Mouse (Mus musculus) embryonic fibroblast, embryonic 13.5 days (primary cell): ENCODE data around the gene Tmeff1.

Experiments
- CTCF ChIP-seq: IDR thresholded peaks from 2 replicates; pipeline ENCODE4 v1.5.1; 2011; ENCODE audit warnings: mild to moderate bottlenecking, control low read depth, low read length, moderate library complexity, borderline replicate concordance; ENCODE audit not compliant: insufficient read depth
- POLR2A ChIP-seq: IDR thresholded peaks from 2 replicates; pipeline ENCODE4 v1.6.1; 2011; ENCODE audit warnings: low read depth, mild to moderate bottlenecking, control low read depth, low read length, moderate library complexity

GRCm38 (mm10) chr4:48615483-48615882 is 30.5 kb downstream of the Tmeff1 start:
- TF ChIP-seq CTCF (no peak), POLR2A (no peak)
